Mouse (Mus musculus) telencephalon, adult 2 months (tissue): ENCODE data around the gene Helt.
"Not testable (repeated sequence)": the region's sequence is repeated elsewhere in the genome, so short reads cannot be mapped to it uniquely, and the experiment has no call there.

Source experiments
- DNase-seq: peaks from one replicate; pipeline ENCODE4 v3.0.0-alpha.2; 2011; ENCODE audit warnings: low read depth, low spot score

Gene Helt

GRCm38 (mm10) chr8:46296551-46296950, 2.1 kb upstream of the Helt start:
- DNase-seq, result no peak

- no peak for DNase-seq
Measured at GRCm38 (mm10) chr8:46295951-46296350, 1.5 kb upstream of the Helt start.

DNA sequence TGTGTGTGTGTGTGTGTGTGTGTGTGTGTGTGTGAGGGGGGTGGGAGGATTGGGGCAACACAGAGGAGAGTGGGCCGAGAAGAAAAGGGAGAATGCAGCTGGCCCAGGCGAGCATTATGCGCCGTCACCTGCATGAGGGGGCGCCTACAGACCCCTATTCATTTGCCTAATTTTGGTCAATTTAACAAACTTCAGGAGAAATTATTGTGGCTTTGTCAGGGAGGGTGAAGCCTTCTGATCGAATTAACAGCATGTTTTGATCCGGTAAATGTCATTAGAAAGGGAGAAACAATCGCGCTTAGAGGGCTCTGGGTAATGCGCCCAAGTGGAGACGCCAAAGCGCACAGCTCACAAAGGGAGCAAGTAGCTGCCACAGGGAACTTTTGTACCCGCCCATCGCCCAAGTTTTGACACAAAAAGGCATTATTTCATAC, 647 bp upstream of the Helt start:
- DNase-seq, result no peak

- peak; percentile 31 for DNase-seq
Measured at GRCm38 (mm10) chr8:46293741-46294151, 725 bp downstream of the Helt start.

GRCm38 (mm10) chr8:46293201-46293600, 1.3 kb downstream of the Helt start:
- no peak for DNase-seq

GRCm38 (mm10) chr8:46291931-46292675, 2.4 kb downstream of the Helt start:
- no peak for DNase-seq

DNA sequence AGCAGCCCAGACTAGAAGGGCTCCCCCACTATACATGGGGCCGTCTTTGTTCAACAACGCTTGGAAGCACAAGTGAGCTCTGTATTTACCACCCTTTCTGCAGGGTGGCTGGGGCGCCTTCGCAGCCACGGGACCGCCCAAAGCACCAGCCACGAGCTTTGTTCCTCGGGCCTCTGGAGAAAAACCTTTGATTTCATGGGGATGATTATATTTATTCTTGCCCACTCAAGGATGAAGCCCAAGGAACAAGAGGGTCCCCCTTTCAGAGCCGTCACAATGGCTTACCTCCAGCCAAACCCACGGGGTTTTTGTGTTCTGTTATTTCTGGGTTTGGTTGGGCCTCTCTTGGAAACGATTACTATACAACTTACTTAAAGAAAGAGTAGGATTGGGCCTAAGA, 5.2 kb downstream of the Helt start:
- DNase-seq, result no peak

- DNase-seq, result no peak
Measured at GRCm38 (mm10) chr8:46288021-46288420, 6.5 kb downstream of the Helt start.

DNA sequence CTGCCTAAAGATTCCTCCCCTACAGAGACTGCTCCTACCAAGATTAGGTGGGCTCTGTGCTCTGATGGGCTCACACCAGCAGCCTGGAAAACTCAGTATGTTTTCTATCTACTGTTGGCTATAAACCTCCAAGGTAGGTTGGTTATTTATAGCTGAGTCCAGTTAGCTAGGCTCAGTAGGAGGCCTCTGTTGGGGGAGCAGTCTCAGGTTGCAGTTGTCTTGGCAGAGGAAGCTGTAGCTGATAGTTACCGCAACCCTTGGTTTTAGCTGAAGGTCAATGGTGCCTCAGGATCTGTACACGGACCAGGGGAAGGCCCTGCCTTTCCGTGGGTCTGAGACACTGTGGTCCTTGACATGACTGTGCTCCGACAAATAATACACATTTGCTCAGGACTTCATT, 8.5 kb downstream of the Helt start:
- no peak for DNase-seq

- no peak for DNase-seq
Measured at GRCm38 (mm10) chr8:46281536-46281935, 12.9 kb downstream of the Helt start.

DNA sequence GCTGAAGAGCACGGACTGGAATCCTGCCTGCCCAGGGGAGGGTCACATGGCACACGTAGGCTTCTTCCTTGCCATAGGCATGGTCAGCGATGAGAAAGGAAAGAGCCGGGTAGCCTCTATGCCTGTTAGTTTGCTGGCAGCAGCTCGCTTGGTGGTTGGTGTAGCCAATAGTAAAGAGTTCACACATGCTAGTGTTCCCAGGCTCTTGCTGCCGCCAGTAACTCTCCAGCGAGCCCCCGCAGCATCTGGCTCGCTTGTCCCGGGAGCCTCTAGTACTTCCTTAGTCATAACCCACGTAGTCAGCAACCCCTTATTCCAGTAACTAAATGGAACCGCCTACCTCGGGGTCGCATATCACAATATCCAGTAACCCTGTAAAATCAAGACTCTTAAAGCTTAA, 17.5 kb downstream of the Helt start:
- DNase-seq, result no peak

DNA sequence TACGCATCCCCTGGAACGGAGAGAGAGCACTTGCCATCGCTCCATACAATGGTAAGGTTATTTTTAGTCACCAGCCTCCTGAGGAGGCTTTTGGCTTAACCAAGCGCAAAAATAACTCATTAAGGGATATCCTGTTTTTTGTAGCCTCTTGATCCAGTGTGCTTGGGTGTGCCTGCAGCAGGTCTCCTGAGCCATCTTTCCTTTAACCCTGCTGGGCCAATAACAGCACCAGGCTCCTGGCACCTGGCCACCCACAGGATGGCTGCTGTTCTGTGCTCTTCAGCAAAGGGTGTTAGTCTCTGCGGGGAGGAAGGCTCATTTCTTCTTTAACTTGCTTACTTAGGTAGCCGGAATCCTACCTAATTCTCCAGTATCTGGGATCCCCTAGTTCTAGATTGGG, 23.7 kb downstream of the Helt start:
- DNase-seq, result no peak

DNA sequence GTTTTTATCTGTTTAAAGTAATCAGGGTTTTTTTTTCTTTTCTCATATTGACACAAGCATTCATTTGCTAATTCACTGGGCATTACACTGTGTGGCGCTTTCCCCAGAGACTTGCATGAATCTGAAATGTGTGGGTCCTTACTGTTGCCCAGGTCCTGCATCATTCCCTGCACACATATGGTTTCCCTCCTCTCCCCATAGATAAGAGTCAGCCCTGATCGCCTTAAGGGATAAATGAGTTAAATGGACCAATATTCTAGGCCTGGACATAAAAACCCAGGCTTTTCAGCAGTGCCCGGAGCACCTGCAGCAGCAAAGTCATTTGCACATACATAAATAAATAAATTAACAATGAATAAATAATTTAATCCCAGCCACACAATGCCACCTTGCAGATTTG, 24.3 kb downstream of the Helt start:
- no peak for DNase-seq

- no peak for DNase-seq
Measured at GRCm38 (mm10) chr8:46266801-46267200, 27.7 kb downstream of the Helt start.

DNA sequence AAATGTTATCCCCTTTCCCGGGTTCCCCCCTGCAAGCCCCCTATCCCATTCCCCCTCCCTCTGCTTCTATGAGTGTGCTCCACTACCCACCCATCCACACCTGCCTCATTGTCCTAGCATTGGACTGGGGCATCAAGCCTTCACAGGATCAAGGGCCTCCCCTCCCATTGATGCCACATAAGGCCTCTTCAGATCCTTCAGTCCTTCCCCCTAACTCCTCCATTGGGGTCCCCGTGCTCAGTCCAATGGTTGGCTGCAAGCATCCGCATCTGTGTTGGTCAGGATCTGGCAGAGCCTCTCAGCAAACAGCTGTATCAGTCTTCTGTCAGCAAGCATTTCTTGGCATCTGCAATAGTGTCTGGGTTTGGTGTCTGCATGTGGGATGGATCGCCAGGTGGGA, 30.3 kb downstream of the Helt start:
- DNase-seq, result not testable (repeated sequence)

DNA sequence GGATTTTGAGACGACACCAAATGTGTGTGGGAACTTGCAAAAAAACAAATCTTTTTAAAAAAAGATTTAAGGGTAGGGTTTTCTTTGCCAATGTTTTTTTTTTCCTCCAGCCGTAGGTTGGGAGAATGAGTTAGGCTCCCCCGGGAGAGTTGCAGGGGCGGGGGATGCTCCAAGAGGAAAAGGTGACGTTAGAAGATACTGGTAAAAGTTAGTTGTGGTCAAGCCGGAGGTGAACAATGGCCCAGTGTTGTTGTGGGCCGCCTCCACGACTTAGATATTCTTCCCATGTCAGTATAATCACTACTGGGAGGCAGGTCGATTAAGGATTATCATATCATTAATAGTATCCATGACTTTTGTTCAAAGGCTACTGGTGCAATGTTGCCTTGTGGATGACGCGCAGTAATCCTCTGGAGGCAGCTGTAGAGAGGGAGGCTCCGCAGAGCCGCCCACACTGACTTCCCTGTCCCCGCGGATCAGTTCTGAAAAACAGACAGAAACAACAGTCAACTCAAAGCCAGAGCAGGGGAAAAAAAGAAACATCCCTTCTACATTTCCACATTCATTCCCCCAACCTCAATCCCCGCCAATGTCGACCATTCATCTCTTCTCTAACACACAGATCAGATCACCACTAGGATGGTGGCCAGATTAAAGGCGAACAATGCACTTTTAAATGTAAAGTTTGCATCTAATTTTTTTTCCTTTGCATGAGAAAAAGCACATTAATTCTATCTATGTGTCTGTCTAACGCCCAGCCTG, 36.4 kb downstream of the Helt start:
- no peak for DNase-seq

GRCm38 (mm10) chr8:46252456-46252855, 42.0 kb downstream of the Helt start:
- DNase-seq, result no peak

- DNase-seq, result no peak
Measured at GRCm38 (mm10) chr8:46251561-46251960, 42.9 kb downstream of the Helt start.

DNA sequence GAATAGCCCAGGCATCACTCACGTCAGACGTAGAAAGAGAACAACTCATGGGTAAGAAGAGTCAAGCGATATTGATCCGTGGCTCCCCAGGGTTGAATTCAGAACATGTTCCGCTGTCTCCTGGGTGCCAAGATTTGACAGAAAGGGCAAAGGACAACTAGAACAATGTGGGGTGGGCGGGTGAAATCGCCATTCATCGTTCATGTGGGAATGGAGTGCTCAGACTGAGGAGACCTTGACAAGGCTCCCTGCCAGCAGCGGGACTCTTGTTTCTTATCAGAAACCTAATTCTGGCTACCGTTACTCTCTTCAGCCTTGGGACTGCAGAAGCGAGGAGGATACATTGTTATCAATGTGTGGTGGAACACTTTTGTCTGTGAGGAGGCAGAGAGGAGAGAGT, 48.1 kb downstream of the Helt start:
- DNase-seq, result no peak

DNA sequence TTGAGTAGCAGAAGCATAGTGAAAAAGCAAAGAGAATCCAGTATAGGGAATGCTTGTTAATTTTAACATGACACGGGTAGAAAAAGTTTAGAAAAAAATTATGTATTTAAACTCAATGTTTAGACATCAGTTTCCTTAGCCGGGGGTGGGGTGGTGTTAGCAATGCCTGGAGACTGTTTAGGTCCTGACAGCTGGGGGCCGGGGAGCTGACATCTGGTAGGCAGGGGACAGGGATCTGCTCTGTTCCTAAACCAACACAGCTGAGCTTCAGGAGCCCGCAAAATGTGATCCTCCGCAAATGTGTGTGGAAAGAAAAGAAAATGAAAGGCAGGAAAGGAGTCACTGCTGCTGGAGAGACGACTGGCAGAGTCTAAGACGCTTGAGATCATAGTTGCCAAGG, 51.5 kb downstream of the Helt start:
- no peak for DNase-seq
